Mouse (Mus musculus) lung, embryonic 15.5 days (tissue): ENCODE measurements around the gene 3110040M04Rik. TPM values are rescaled to one million over a fixed set of nuclear protein-coding genes. Genes with fewer than 3 reads are reported as not detected.

Experiments
- ATAC-seq: fragments of 200-750 bp; cut with Nextera tagmentation; 2 replicates; pipeline ENCODE4 v1.8.0; 2017; ENCODE audit warnings: moderate number of reproducible peaks, borderline replicate concordance; ENCODE audit not compliant: low FRiP score, low TSS enrichment; ENCODE audit errors: extremely low read depth
- H3K27ac ChIP-seq: fragments of 300-500 bp; sonication (generic); 2 replicates; pipeline ENCODE4 v1.5.1; 2015; ENCODE audit warnings: moderate library complexity, mild to moderate bottlenecking, inconsistent platforms
- H3K27me3 ChIP-seq: fragments of 300-500 bp; sonication (generic); 2 replicates; pipeline ENCODE4 v1.6.1; 2015; ENCODE audit warnings: inconsistent platforms
- H3K36me3 ChIP-seq: fragments of 300-500 bp; sonication (generic); 2 replicates; pipeline ENCODE4 v1.6.1; 2015; ENCODE audit warnings: inconsistent platforms
- H3K4me1 ChIP-seq: fragments of 300-500 bp; sonication (generic); 2 replicates; pipeline ENCODE4 v1.6.1; 2015; ENCODE audit warnings: inconsistent platforms
- H3K4me2 ChIP-seq: fragments of 300-500 bp; sonication (generic); 2 replicates; pipeline ENCODE4 v1.6.1; 2015; ENCODE audit warnings: inconsistent platforms, mild to moderate bottlenecking, moderate library complexity
- H3K4me3 ChIP-seq: fragments of 300-500 bp; sonication (generic); 2 replicates; pipeline ENCODE4 v1.5.1; 2015; ENCODE audit warnings: mild to moderate bottlenecking, inconsistent platforms
- H3K9ac ChIP-seq: fragments of 300-500 bp; sonication (generic); 2 replicates; pipeline ENCODE4 v1.6.1; 2015; ENCODE audit warnings: inconsistent platforms
- H3K9me3 ChIP-seq: fragments of 300-500 bp; sonication (generic); 2 replicates; pipeline ENCODE4 v1.6.1; 2016; ENCODE audit warnings: inconsistent platforms
- WGBS: fragments of 180-500 bp; shearing (Covaris S2); methylation state at CpG from one replicate; pipeline ENCODE4 v1.1.7; 2015; 5-methylcytosine and 5-hydroxymethylcytosine counted together
- polyA plus RNA-seq: library from polyadenylated mRNA; unstranded; fragments of >200 nt; fragmentation: Nextera tagmentation; extraction: Ambion mirVana; gene quantifications from 2 replicates; pipeline ENCODE4 v1.2.1, GENCODE M21; 2015

The 3110040M04Rik gene
- polyA plus RNA-seq, 1 experiment from 2014 or later = not detected

DNA sequence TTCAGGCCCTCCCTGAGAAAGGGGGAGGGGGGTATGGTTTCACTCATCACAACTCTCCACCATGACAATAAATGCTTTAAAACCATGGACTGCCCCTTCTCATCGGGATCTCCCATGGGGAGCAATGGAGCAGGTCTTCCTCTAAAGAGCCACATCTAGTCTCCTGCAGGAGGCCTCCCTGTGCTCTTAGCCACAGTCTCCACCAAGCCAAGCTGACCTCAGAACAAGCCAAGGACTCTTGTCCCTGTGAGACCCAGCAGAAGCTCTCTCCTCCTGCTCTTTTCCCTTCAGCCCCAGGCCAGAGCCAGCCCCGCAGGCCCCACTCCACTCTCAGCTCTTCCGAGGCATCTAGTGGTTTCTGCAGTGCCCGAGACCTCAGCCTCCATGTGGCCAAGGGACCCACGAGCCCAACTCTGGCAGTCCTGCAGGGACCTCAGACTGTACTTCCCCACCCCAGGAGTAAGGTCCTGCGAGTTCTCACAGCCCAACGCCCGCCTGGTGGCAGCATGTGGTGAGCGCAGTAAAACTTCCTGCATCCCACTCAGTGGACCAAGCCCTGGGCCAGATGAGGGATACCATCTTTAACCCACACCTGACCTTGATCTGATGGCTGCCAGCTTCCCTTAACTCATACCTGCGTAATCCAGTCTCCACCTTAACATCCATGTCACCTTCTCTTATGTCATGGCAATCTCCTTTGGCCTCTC lies 18.8 kb downstream of the 3110040M04Rik start:
- no peak overlapping the region for H3K9ac ChIP-seq
- 84% methylated on average over 10 of the region's 10 CpGs for WGBS
- no peak overlapping the region for H3K4me2 ChIP-seq
- no peak overlapping the region for H3K4me3 ChIP-seq
- no peaks in the 10 kb centered on the region for H3K4me1 ChIP-seq
- ATAC-seq = no peak; the same call in 1 of the 2 replicates
- no peaks in the 10 kb centered on the region for H3K27me3 ChIP-seq
- no peaks in the 10 kb centered on the region for H3K9me3 ChIP-seq
- H3K36me3 ChIP-seq = no peaks in the 10 kb centered on the region
- no peak overlapping the region for H3K27ac ChIP-seq

DNA sequence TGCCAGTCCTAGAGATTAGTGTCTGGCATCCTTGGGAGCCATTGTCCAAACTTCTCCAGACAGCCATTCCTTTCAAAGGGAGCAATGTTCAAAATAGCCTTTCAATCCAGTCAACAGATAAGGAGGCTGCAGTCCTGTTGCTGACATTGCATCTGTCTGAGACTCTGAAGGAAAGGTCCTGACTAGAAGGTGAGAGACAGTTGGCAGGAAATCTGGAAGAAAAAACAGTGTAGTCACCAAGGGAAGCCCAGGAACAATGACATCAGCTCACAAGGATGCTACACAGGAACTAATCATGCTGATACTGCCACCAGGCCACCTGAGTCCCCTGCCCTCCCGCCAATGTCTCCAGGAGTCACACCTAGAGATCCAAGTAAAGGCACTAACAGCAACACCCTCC lies 19.5 kb downstream of the 3110040M04Rik start:
- no peak overlapping the region for H3K4me2 ChIP-seq
- H3K36me3 ChIP-seq = no peaks in the 10 kb centered on the region
- H3K27ac ChIP-seq = no peak overlapping the region
- no peaks in the 10 kb centered on the region for H3K27me3 ChIP-seq
- no peaks in the 10 kb centered on the region for H3K4me1 ChIP-seq
- H3K4me3 ChIP-seq = no peak overlapping the region
- ATAC-seq = no peak
- H3K9me3 ChIP-seq = no peaks in the 10 kb centered on the region
- no peak overlapping the region for H3K9ac ChIP-seq
- WGBS = 56% methylated on average over 1 of the region's 1 CpGs

- no peaks in the 10 kb centered on the region for H3K4me1 ChIP-seq
- H3K9ac ChIP-seq = no peak overlapping the region
- no peak overlapping the region for H3K27ac ChIP-seq
- 83% methylated on average over 1 of the region's 1 CpGs for WGBS
- no peak for ATAC-seq
- no peaks in the 10 kb centered on the region for H3K9me3 ChIP-seq
- no peaks in the 10 kb centered on the region for H3K36me3 ChIP-seq
- no peak overlapping the region for H3K4me2 ChIP-seq
- no peak overlapping the region for H3K4me3 ChIP-seq
- no peaks in the 10 kb centered on the region for H3K27me3 ChIP-seq
These were observed 20.6 kb downstream of the 3110040M04Rik start for GRCm38 (mm10) chr1:151224536-151224935.

DNA sequence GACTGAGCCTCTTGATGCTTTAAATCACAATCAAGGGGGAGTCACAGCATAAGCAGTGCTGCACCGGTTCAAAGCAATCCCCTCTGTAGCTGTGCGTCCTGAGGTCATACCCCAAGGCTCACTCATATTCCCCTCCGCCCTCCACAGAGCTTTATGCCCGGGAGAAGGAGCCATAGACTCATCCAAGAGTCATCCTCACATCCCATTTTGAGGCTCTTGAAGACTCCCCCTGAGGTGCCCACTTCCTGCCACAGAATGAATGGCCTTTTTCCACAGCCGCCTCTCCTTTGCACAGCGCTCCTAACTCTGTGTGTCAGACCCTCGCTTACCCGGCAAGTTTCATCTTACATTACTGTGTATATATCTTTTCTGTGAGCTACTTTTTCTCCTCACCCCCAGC lies 23.6 kb downstream of the 3110040M04Rik start:
- H3K4me1 ChIP-seq = no peaks in the 10 kb centered on the region
- H3K9ac ChIP-seq = no peak overlapping the region
- H3K36me3 ChIP-seq = no peaks in the 10 kb centered on the region
- no peak overlapping the region for H3K4me3 ChIP-seq
- ATAC-seq = no peak
- WGBS = 58% methylated on average over 8 of the region's 8 CpGs
- H3K9me3 ChIP-seq = no peaks in the 10 kb centered on the region
- H3K4me2 ChIP-seq = no peak overlapping the region
- H3K27ac ChIP-seq = no peak overlapping the region
- no peaks in the 10 kb centered on the region for H3K27me3 ChIP-seq

GRCm38 (mm10) chr1:151228320-151228989 lies 24.5 kb downstream of the 3110040M04Rik start:
- no peak for ATAC-seq
- Histone ChIP-seq H3K9me3 (no peaks in the 10 kb centered on the region), H3K27me3 (no peaks in the 10 kb centered on the region), H3K4me3 (no peak overlapping the region), H3K27ac (no peak overlapping the region), H3K9ac (no peak overlapping the region), H3K4me1 (no peaks in the 10 kb centered on the region), H3K4me2 (no peak overlapping the region), H3K36me3 (no peaks in the 10 kb centered on the region)
- WGBS = 68% methylated on average over 1 of the region's 1 CpGs

DNA sequence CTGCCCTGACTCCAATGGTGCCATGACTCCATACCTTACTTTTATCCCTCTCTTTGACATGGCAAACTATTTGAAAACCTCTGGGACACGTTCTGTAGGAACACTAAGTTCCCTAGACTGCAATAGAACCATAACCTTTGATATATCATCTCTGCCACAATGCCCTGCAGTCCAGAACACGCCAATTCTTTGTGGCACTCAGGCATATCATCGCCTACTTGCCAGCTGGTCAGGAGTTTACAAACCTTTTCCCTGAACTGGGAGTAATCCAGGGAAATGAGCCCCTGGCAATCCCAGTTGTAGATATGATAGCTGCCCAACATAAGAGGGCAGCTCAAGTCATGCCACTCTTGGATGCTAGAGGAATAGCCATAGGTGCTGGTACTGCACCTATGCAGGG lies 28.4 kb downstream of the 3110040M04Rik start:
- Histone ChIP-seq H3K36me3 (no peaks in the 10 kb centered on the region), H3K27ac (no peak overlapping the region), H3K4me1 (0 out of 2 replicates have a peak, but pooled peaks cover 10% of the 10 kb centered on the region), H3K4me3 (no peak overlapping the region), H3K9me3 (no peaks in the 10 kb centered on the region), H3K27me3 (no peaks in the 10 kb centered on the region), H3K4me2 (no peak overlapping the region), H3K9ac (no peak overlapping the region)
- 78% methylated on average over 3 of the region's 3 CpGs for WGBS
- ATAC-seq = no peak

DNA sequence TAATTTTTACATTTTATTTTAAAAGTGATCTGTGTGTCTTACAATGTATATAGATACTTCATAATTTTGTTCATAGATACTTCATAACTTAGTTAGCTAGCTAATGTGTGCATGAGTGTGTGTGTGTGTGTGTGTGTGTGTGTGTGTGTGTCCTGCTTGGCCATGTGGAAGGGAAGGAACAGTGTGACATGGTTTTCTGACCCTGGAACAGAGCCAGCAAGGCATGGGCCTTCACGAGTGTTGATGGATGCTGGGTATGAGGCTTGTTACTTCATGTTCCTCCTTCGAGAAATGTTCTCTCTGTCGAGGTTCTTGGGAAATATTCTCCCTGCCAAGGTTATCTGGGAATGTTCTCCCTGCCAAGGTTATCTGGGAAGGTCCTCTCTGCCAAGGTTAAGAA lies 29.8 kb downstream of the 3110040M04Rik start:
- no peak for ATAC-seq
- Histone ChIP-seq H3K36me3 (no peaks in the 10 kb centered on the region), H3K27me3 (no peaks in the 10 kb centered on the region), H3K27ac (no peak overlapping the region), H3K4me3 (no peak overlapping the region), H3K4me2 (no peak overlapping the region), H3K9me3 (no peaks in the 10 kb centered on the region), H3K4me1 (0 out of 2 replicates have a peak, but pooled peaks cover 10% of the 10 kb centered on the region), H3K9ac (no peak overlapping the region)
- WGBS = 61% methylated on average over 3 of the region's 3 CpGs

GRCm38 (mm10) chr1:151235574-151235973 lies 31.7 kb downstream of the 3110040M04Rik start:
- Histone ChIP-seq H3K27ac (no peak overlapping the region), H3K9me3 (no peaks in the 10 kb centered on the region), H3K27me3 (no peaks in the 10 kb centered on the region), H3K4me2 (no peak overlapping the region), H3K36me3 (no peaks in the 10 kb centered on the region), H3K9ac (no peak overlapping the region), H3K4me1 (0 out of 2 replicates have a peak, but pooled peaks cover 10% of the 10 kb centered on the region), H3K4me3 (no peak overlapping the region)
- WGBS = 49% methylated on average over 2 of the region's 2 CpGs
- no peak for ATAC-seq

GRCm38 (mm10) chr1:151236141-151236930 lies 32.4 kb downstream of the 3110040M04Rik start:
- Histone ChIP-seq H3K9ac (no peak overlapping the region), H3K27me3 (no peaks in the 10 kb centered on the region), H3K4me3 (no peak overlapping the region), H3K27ac (peak overlapping the region; percentile 26; the same call in 1 of the 2 replicates), H3K4me2 (no peak overlapping the region), H3K4me1 (0 out of 2 replicates have a peak, but pooled peaks cover 10% of the 10 kb centered on the region), H3K36me3 (no peaks in the 10 kb centered on the region), H3K9me3 (no peaks in the 10 kb centered on the region)
- WGBS = 54% methylated on average over 13 of the region's 13 CpGs
- ATAC-seq = no peak; the same call in 1 of the 2 replicates

DNA sequence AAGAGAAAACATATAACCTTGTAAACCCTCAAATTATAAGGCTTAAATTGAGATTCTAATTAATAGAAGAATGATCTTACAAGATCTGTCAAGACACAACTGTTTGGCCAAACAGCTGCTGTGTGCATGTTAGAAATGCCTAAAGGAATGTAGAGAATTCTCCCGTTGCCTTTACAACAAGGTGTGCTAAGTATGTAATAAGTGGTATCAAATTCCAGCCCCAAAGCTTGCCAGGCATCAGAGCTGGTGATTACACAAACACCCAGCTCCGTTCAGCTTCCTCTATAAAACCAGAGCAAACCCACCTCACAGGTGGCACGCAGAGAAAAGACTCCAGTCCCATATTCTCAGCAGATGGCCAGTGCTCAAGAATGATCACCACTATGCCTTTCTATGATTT lies 33.9 kb downstream of the 3110040M04Rik start:
- Histone ChIP-seq H3K4me2 (no peak overlapping the region), H3K27ac (no peak overlapping the region), H3K9me3 (no peaks in the 10 kb centered on the region), H3K27me3 (no peaks in the 10 kb centered on the region), H3K9ac (no peak overlapping the region), H3K4me1 (0 out of 2 replicates have a peak, but pooled peaks cover 10% of the 10 kb centered on the region), H3K4me3 (no peak overlapping the region), H3K36me3 (no peaks in the 10 kb centered on the region)
- no peak for ATAC-seq
- 58% methylated on average over 3 of the region's 3 CpGs for WGBS

GRCm38 (mm10) chr1:151243332-151243731 lies 39.4 kb downstream of the 3110040M04Rik start:
- Histone ChIP-seq H3K9ac (no peak overlapping the region), H3K27ac (no peak overlapping the region), H3K9me3 (no peaks in the 10 kb centered on the region), H3K27me3 (no peaks in the 10 kb centered on the region), H3K4me2 (no peak overlapping the region), H3K4me1 (no peaks in the 10 kb centered on the region), H3K36me3 (no peaks in the 10 kb centered on the region), H3K4me3 (no peak overlapping the region)
- WGBS = 69% methylated on average over 4 of the region's 4 CpGs
- ATAC-seq = no peak

DNA sequence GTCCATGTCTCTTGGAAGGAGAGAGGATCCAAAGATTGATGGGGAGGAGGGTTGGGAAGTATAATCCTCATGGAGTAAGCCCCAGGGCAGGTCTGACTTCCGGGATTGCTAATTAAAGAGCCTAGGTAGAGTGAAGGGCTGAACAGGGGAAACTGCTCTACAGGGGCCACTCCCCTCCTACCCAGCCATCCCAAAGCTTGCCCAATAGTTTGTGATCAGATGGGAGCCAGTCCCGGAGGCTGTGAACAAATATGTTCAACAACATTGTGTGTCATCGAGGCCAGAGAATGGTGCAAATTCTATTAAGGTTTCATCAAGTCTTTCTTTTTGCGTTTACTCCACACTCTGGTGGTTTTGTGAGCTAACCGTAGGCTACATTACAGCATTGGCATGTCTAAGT lies 40.1 kb downstream of the 3110040M04Rik start:
- no peaks in the 10 kb centered on the region for H3K27me3 ChIP-seq
- WGBS = 93% methylated on average over 5 of the region's 5 CpGs
- H3K9me3 ChIP-seq = no peaks in the 10 kb centered on the region
- H3K4me1 ChIP-seq = no peaks in the 10 kb centered on the region
- H3K4me3 ChIP-seq = no peak overlapping the region
- H3K4me2 ChIP-seq = no peak overlapping the region
- ATAC-seq = no peak
- no peak overlapping the region for H3K27ac ChIP-seq
- no peak overlapping the region for H3K9ac ChIP-seq
- H3K36me3 ChIP-seq = no peaks in the 10 kb centered on the region
